Mouse (Mus musculus) stomach, postnatal 0 days (tissue): ENCODE data around the gene Mug2.

Experiments
- CTCF ChIP-seq: IDR thresholded peaks from 2 replicates; pipeline ENCODE4 v1.5.1; 2016; ENCODE audit warnings: antibody characterized with exemption, low read depth, mild to moderate bottlenecking, moderate library complexity
- EP300 ChIP-seq: optimal IDR thresholded peaks from 2 replicates; pipeline ENCODE3; 2016; ENCODE audit warnings: antibody characterized with exemption

- TF ChIP-seq CTCF (no peak), EP300 (no peak)
Observed at GRCm38 (mm10) chr6:122129521-122129920, 123.0 kb downstream of the Mug2 start.
